Mouse (Mus musculus) small intestine, adult 2 months (tissue): ENCODE data around the gene C2cd4c. TPM values are rescaled to one million over a fixed set of nuclear protein-coding genes. Genes with fewer than 3 reads are reported as not detected.
A peak's percentile ranks its signal among the peaks of the same experiment; 100 is the strongest.

Experiments used
- H3K27ac ChIP-seq: fragments of 200-500 bp; 2 replicates; pipeline ENCODE4 v1.5.1; 2012; ENCODE audit warnings: low read depth, low read length, control low read depth, inconsistent platforms; ENCODE audit not compliant: insufficient read depth
- H3K27me3 ChIP-seq: fragments of 200-500 bp; 2 replicates; pipeline ENCODE4 v1.6.1; 2012; ENCODE audit warnings: mild to moderate bottlenecking, moderate library complexity, low read length, inconsistent platforms; ENCODE audit not compliant: control insufficient read depth, insufficient read depth
- H3K36me3 ChIP-seq: fragments of 200-500 bp; 2 replicates; pipeline ENCODE4 v1.6.1; 2012; ENCODE audit warnings: mild to moderate bottlenecking, low read length, control low read depth, inconsistent platforms; ENCODE audit not compliant: control insufficient read depth, insufficient read depth
- H3K4me1 ChIP-seq: fragments of 200-500 bp; 2 replicates; pipeline ENCODE4 v1.6.1; 2012; ENCODE audit warnings: low read length, inconsistent platforms, mixed read lengths; ENCODE audit not compliant: control insufficient read depth, insufficient read depth, insufficient read length
- H3K4me3 ChIP-seq: fragments of 200-500 bp; 2 replicates; pipeline ENCODE4 v1.5.1; 2012; ENCODE audit warnings: low read depth, mild to moderate bottlenecking, control low read depth, inconsistent platforms, low read length, moderate library complexity
- CTCF ChIP-seq: fragments of 200-500 bp; IDR thresholded peaks from 2 replicates; pipeline ENCODE4 v1.5.1; 2012; ENCODE audit warnings: low read depth, mild to moderate bottlenecking, control low read depth, inconsistent platforms, low read length, moderate library complexity, mixed read lengths; ENCODE audit not compliant: insufficient replicate concordance, insufficient read length; ENCODE audit errors: extremely low read depth
- POLR2A ChIP-seq: fragments of 200-500 bp; IDR thresholded peaks from 2 replicates; pipeline ENCODE4 v1.6.1; 2012; ENCODE audit warnings: low read depth, mild to moderate bottlenecking, control low read depth, inconsistent platforms, low read length, moderate library complexity
- WGBS: fragments of 180-500 bp; shearing (Covaris S2); methylation state at CpG from one replicate; pipeline ENCODE4 v1.1.7; 2018; 5-methylcytosine and 5-hydroxymethylcytosine counted together
- polyA plus RNA-seq: library from polyadenylated mRNA; depleted of rRNA; stranded (reverse); fragments of >200 nt; gene quantifications from 2 replicates; pipeline ENCODE4 v1.2.3, GENCODE M21; 2012

The C2cd4c gene
- polyA plus RNA-seq, 1 experiment: 1.0 TPM

- Histone ChIP-seq H3K36me3 (no peaks in the 10 kb centered on the region), H3K4me1 (no peaks in the 10 kb centered on the region), H3K4me3 (no peak overlapping the region), H3K27me3 (no peaks in the 10 kb centered on the region), H3K27ac (no peak overlapping the region)
- TF ChIP-seq POLR2A (no peak), CTCF (no peak)
- WGBS: 83% methylated on average over 5 of the region's 5 CpGs
Measured at GRCm38 (mm10) chr10:79628377-79628776, 14.6 kb upstream of the C2cd4c start.

- H3K36me3 ChIP-seq: no peaks in the 10 kb centered on the region
- TF ChIP-seq POLR2A (no peak), CTCF (no peak)
- H3K27ac ChIP-seq: no peak overlapping the region
- no peaks in the 10 kb centered on the region for H3K4me1 ChIP-seq
- WGBS: 76% methylated on average over 10 of the region's 10 CpGs
- H3K27me3 ChIP-seq: no peaks in the 10 kb centered on the region
- no peak overlapping the region for H3K4me3 ChIP-seq
Measured at GRCm38 (mm10) chr10:79626156-79626555, 12.3 kb upstream of the C2cd4c start.

- Histone ChIP-seq H3K36me3 (no peaks in the 10 kb centered on the region), H3K4me3 (no peak overlapping the region), H3K27me3 (no peaks in the 10 kb centered on the region), H3K27ac (no peak overlapping the region), H3K4me1 (no peaks in the 10 kb centered on the region)
- no peak for TF ChIP-seq CTCF
- TF ChIP-seq POLR2A: no peak
- WGBS: 72% methylated on average over 9 of the region's 9 CpGs
Measured at GRCm38 (mm10) chr10:79625398-79625797, 11.6 kb upstream of the C2cd4c start.

GRCm38 (mm10) chr10:79623950-79624349 lies 10.1 kb upstream of the C2cd4c start:
- Histone ChIP-seq H3K27ac (no peak overlapping the region), H3K4me3 (no peak overlapping the region), H3K27me3 (no peaks in the 10 kb centered on the region), H3K4me1 (no peaks in the 10 kb centered on the region), H3K36me3 (no peaks in the 10 kb centered on the region)
- TF ChIP-seq POLR2A (no peak), CTCF (no peak)
- WGBS: 67% methylated on average over 12 of the region's 12 CpGs

GRCm38 (mm10) chr10:79616376-79616775 lies 2.6 kb upstream of the C2cd4c start:
- 91% methylated on average over 5 of the region's 5 CpGs for WGBS
- H3K36me3 ChIP-seq: no peaks in the 10 kb centered on the region
- peaks cover 14% of the 10 kb centered on the region for H3K27me3 ChIP-seq
- no peak overlapping the region for H3K4me3 ChIP-seq
- H3K4me1 ChIP-seq: peaks cover 6% of the 10 kb centered on the region; the same call in 1 of the 2 replicates
- TF ChIP-seq POLR2A: no peak
- TF ChIP-seq CTCF: no peak
- no peak overlapping the region for H3K27ac ChIP-seq

GRCm38 (mm10) chr10:79615860-79616259 lies 2.0 kb upstream of the C2cd4c start:
- 7% methylated on average over 8 of the region's 8 CpGs for WGBS
- no peak overlapping the region for H3K4me3 ChIP-seq
- H3K4me1 ChIP-seq: peaks cover 6% of the 10 kb centered on the region; the same call in 1 of the 2 replicates
- TF ChIP-seq POLR2A: no peak
- TF ChIP-seq CTCF: no peak
- H3K36me3 ChIP-seq: no peaks in the 10 kb centered on the region
- H3K27ac ChIP-seq: no peak overlapping the region
- H3K27me3 ChIP-seq: peaks cover 14% of the 10 kb centered on the region

GRCm38 (mm10) chr10:79614305-79614643 lies 449 bp upstream of the C2cd4c start:
- no peak for TF ChIP-seq POLR2A
- TF ChIP-seq CTCF: no peak
- no peaks in the 10 kb centered on the region for H3K36me3 ChIP-seq
- H3K27me3 ChIP-seq: peaks cover 14% of the 10 kb centered on the region
- no peak overlapping the region for H3K27ac ChIP-seq
- 84% methylated on average over 1 of the region's 1 CpGs for WGBS
- peaks cover 6% of the 10 kb centered on the region; the same call in 1 of the 2 replicates for H3K4me1 ChIP-seq
- peak overlapping the region; percentile 63; the same call in 1 of the 2 replicates for H3K4me3 ChIP-seq
